Mouse (Mus musculus) liver, embryonic 14.5 days (tissue): ENCODE measurements at regions not wholly inside any gene's neighbourhood (a gene's known extent, or its start where the extent isn't known, plus 50 kb on each side); places are given as distances from the start of the nearest gene placed in this dataset.

Experiments used
- CTCF ChIP-seq: IDR thresholded peaks from 2 replicates; pipeline ENCODE4 v1.5.1; 2016; ENCODE audit warnings: antibody characterized with exemption, low read depth, control low read depth
- EP300 ChIP-seq: IDR thresholded peaks from 2 replicates; pipeline ENCODE4 v1.6.1; 2016; ENCODE audit warnings: antibody characterized with exemption, low read depth

DNA sequence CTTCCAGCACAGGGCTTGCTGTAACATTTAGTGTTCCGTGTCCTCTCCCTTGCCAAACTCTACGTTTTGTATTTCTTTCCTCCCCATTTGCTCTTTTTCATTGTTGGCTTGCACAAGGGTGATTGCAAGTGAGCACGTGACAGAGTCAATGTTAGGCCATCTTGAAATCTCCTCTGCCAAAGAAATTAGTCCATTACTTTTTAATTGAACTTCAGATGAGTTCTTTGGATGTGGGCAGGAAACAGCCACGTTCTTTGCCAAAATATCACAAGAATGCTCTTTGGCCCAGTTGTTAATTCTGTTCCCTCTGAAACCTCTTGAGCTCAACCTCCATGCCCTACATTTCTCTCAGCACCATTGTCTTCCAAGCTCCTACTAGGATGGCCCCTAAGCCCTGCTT is 253.2 kb upstream of the Msx2 start:
- TF ChIP-seq EP300 (no peak), CTCF (no peak)
